Mouse (Mus musculus) myocyte (in vitro differentiated cells): ENCODE results near the gene 9830107B12Rik. TPM values are rescaled to one million over a fixed set of nuclear protein-coding genes. Genes with fewer than 3 reads are reported as not detected.

ENCODE experiments used
- H3K27me3 ChIP-seq: one replicate; pipeline ENCODE4 v1.6.1; 2011; ENCODE audit not compliant: control insufficient read depth, insufficient read depth, insufficient read length
- H3K36me3 ChIP-seq: one replicate; pipeline ENCODE4 v1.6.1; 2011; ENCODE audit not compliant: control insufficient read depth, insufficient read depth
- H3K4me2 ChIP-seq: one replicate; pipeline ENCODE4 v1.6.1; 2011; ENCODE audit warnings: low read depth, control low read depth
- H3K4me3 ChIP-seq: one replicate; pipeline ENCODE4 v1.5.1; 2011; ENCODE audit warnings: mild to moderate bottlenecking, control low read depth, moderate library complexity
- H3K79me2 ChIP-seq: one replicate; pipeline ENCODE4 v1.6.1; 2011; ENCODE audit not compliant: control insufficient read depth, insufficient read depth
- H3ac ChIP-seq: one replicate; pipeline ENCODE4 v1.6.1; 2011; ENCODE audit not compliant: control insufficient read depth, insufficient read length
- CEBPB ChIP-seq: IDR thresholded peaks from 2 replicates; pipeline ENCODE4 v1.6.1; 2011; ENCODE audit warnings: mild to moderate bottlenecking, moderate library complexity; ENCODE audit not compliant: poor library complexity, insufficient read depth, severe bottlenecking
- E2F4 ChIP-seq: IDR thresholded peaks from one replicate; pipeline ENCODE4 v1.6.1; 2011; ENCODE audit warnings: mild to moderate bottlenecking, control low read depth, moderate library complexity; ENCODE audit not compliant: insufficient read depth
- MAX ChIP-seq: IDR thresholded peaks from one replicate; pipeline ENCODE4 v1.6.1; 2011; ENCODE audit warnings: low read depth, mild to moderate bottlenecking, control low read depth
- MYOD1 ChIP-seq, 3 experiments: IDR thresholded peaks; one replicate each; pipeline ENCODE4 v1.6.1; 2011; ENCODE audit warnings: control low read depth in 2 of 3, low read depth in 2 of 3, mild to moderate bottlenecking in 2 of 3, moderate library complexity in 1 of 3; ENCODE audit not compliant: insufficient read length in 2 of 3, control insufficient read depth in 1 of 3
- MYOG ChIP-seq, 3 experiments: IDR thresholded peaks; one replicate each; pipeline ENCODE4 v1.6.1; 2011; ENCODE audit warnings: control low read depth in 2 of 3, low read depth in 2 of 3, mild to moderate bottlenecking in 2 of 3; ENCODE audit not compliant: insufficient read length in 2 of 3, control insufficient read depth in 1 of 3, insufficient read depth in 1 of 3
- POLR2A ChIP-seq: IDR thresholded peaks from one replicate; pipeline ENCODE4 v1.6.1; 2011; ENCODE audit warnings: low read depth, mild to moderate bottlenecking, control low read depth, moderate library complexity; ENCODE audit not compliant: insufficient read length
- POLR2AphosphoS2 ChIP-seq: IDR thresholded peaks from one replicate; pipeline ENCODE4 v1.6.1; 2011; ENCODE audit warnings: low read depth, control low read depth; ENCODE audit not compliant: insufficient read length
- REST ChIP-seq: IDR thresholded peaks from one replicate; pipeline ENCODE4 v1.6.1; 2011; ENCODE audit warnings: mild to moderate bottlenecking, control low read depth, moderate library complexity; ENCODE audit not compliant: insufficient read depth, insufficient read length
- SRF ChIP-seq: IDR thresholded peaks from one replicate; pipeline ENCODE4 v1.6.1; 2011; ENCODE audit warnings: low read depth; ENCODE audit not compliant: control insufficient read depth, insufficient read length
- TCF12 ChIP-seq: IDR thresholded peaks from one replicate; pipeline ENCODE4 v1.6.1; 2011; ENCODE audit warnings: mild to moderate bottlenecking, control low read depth; ENCODE audit not compliant: poor library complexity, insufficient read depth, severe bottlenecking
- TCF3 ChIP-seq: IDR thresholded peaks from one replicate; pipeline ENCODE4 v1.6.1; 2011; ENCODE audit warnings: low read depth, control low read depth; ENCODE audit not compliant: insufficient read length
- USF1 ChIP-seq: IDR thresholded peaks from one replicate; pipeline ENCODE4 v1.6.1; 2011; ENCODE audit warnings: low read depth, mild to moderate bottlenecking, control low read depth, moderate library complexity
- polyA plus RNA-seq: library from polyadenylated mRNA; unstranded; fragments of >200 nt; fragmentation: generic; extraction: Trizol; gene quantifications from one replicate; pipeline ENCODE4 v1.2.1, GENCODE M21; 2012; ENCODE audit warnings: missing spikeins

Gene 9830107B12Rik
- polyA plus RNA-seq, 1 experiment, result not detected

DNA sequence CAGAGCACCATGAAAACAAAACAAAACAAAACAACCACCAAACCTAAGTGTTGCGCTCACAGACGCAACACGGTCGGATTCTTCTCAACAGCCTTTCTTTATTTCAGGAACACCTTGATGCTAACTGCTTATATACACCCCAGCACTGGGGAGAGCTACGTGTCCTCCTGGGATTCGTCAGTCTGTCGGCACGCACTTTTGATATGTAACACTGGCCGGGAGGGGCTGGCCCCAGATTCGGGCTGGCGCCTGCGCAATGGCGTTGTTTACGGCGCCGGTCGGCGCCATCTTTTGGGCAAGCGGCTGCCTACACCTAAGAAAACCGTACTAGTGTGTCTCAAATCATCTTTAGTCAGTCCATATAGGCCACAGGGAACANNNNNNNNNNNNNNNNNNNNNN is 25.6 kb downstream of the 9830107B12Rik start:
- Histone ChIP-seq H3K79me2 (no peaks in the 10 kb centered on the region), H3K4me2 (no peak overlapping the region), H3ac (no peak overlapping the region), H3K27me3 (no peaks in the 10 kb centered on the region), H3K4me3 (no peak overlapping the region), H3K36me3 (no peaks in the 10 kb centered on the region)
- TF ChIP-seq USF1, result no peak
- no peak for TF ChIP-seq POLR2AphosphoS2
- TF ChIP-seq TCF3, result no peak
- no peak for TF ChIP-seq TCF12
- no peak for TF ChIP-seq MAX
- no peak for TF ChIP-seq CEBPB
- no peak for TF ChIP-seq SRF
- TF ChIP-seq MYOG (IDR thresholded peaks at IDR 0.05; ENCODE audit: control insufficient read depth in 1 of 3, insufficient read depth in 1 of 3, insufficient read length in 2 of 3, low read depth in 2 of 3), result no peak
- no peak for TF ChIP-seq POLR2A
- no peak for TF ChIP-seq E2F4
- TF ChIP-seq MYOD1 (IDR thresholded peaks at IDR 0.05; ENCODE audit: control insufficient read depth in 1 of 3, insufficient read length in 2 of 3, low read depth in 2 of 3), result no peak
- TF ChIP-seq REST, result no peak

DNA sequence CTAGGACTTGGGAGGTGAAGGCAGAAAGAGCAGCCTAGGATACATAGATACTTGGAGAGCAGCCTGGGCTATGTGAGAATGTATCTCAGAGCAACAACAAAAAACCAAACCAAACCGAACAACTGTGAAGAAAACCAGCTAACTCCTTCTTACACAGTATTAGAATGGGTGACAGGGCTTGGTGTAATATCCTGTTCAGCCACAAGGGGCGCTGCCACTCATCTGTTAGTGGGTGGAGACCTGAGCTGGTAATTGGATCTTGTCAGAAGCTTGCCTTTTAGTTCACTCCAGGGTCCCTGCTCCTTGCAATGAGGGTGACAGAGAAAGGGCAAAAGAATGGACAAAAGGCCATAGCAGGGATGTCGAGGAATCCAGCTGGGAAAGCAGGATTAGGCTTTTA is 26.4 kb downstream of the 9830107B12Rik start:
- Histone ChIP-seq H3K36me3 (no peaks in the 10 kb centered on the region), H3K27me3 (no peaks in the 10 kb centered on the region), H3K79me2 (no peaks in the 10 kb centered on the region), H3ac (no peak overlapping the region), H3K4me3 (no peak overlapping the region), H3K4me2 (no peak overlapping the region)
- no peak for TF ChIP-seq REST
- no peak for TF ChIP-seq POLR2A

DNA sequence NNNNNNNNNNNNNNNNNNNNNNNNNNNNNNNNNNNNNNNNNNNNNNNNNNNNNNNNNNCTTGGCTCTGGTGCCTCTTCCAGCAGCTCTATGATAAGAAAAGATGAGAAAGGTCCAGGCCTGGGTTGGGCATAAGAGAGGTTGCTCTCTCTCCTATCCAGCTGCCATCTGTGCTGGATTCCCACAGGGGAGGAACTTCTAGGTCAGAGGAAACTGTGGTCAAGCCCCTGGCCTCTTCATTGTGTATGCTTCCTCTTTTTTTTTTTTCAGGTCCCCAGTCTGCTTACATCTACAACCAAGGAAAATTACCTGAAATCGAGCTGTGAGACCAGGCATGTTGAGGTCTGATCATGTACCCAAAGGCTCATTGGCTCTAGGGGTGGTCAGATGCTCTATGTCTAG is 27.5 kb downstream of the 9830107B12Rik start:
- H3K36me3 ChIP-seq, result no peaks in the 10 kb centered on the region
- no peaks in the 10 kb centered on the region for H3K27me3 ChIP-seq
- H3K4me2 ChIP-seq, result no peak overlapping the region
- H3K79me2 ChIP-seq, result no peaks in the 10 kb centered on the region
- no peak for TF ChIP-seq MYOD1 (IDR thresholded peaks at IDR 0.05; ENCODE audit: control insufficient read depth in 1 of 3, insufficient read length in 2 of 3, low read depth in 2 of 3)
- TF ChIP-seq TCF3, result no peak
- TF ChIP-seq USF1, result no peak
- no peak for TF ChIP-seq POLR2A
- TF ChIP-seq SRF, result no peak
- no peak for TF ChIP-seq MYOG (IDR thresholded peaks at IDR 0.05; ENCODE audit: control insufficient read depth in 1 of 3, insufficient read depth in 1 of 3, insufficient read length in 2 of 3, low read depth in 2 of 3)
- no peak for TF ChIP-seq MAX
- TF ChIP-seq CEBPB, result no peak
- no peak for TF ChIP-seq REST
- no peak for TF ChIP-seq E2F4
- TF ChIP-seq TCF12, result no peak
- TF ChIP-seq POLR2AphosphoS2, result no peak
- no peak overlapping the region for H3ac ChIP-seq
- no peak overlapping the region for H3K4me3 ChIP-seq

DNA sequence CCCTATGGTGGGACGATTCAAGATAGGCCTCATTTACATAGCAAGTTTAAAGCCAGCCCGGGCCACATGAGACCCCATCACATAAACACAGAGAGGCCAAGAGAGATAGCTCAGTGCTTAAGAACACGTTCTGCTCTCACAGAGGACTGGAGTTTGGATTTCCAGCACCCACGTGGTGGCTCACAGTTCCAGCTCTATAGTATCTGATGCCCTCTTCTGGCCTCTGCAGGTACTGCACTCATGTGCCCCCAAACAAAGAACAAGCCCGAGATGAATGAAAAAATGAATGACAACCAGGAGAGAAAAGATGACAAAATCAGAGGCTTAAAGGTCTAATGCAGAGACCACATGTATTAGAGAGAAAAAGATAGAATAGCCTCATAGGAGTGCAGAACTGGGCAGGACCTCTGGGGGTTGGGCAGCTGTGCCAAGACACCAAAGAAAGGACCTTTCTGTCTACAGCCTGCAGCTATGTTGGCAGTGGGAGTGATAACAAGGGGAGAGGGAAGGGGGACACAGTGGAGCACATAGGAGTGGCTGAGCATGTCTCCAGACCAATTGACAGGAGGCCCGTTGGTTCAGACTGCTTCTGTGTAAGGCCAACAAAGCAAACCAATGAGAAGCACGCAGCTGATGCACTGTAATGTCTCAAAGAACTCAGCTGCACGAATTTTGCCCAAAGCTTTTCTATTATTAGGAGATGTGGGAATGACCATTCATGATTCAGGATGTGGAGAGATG is 35.4 kb downstream of the 9830107B12Rik start:
- TF ChIP-seq REST (no peak), MYOD1 (IDR thresholded peaks at IDR 0.05; ENCODE audit: control insufficient read depth in 1 of 3, insufficient read length in 2 of 3, low read depth in 2 of 3) (no peak), USF1 (no peak), POLR2A (no peak), CEBPB (no peak), TCF12 (no peak), TCF3 (no peak), MAX (no peak), MYOG (IDR thresholded peaks at IDR 0.05; ENCODE audit: control insufficient read depth in 1 of 3, insufficient read depth in 1 of 3, insufficient read length in 2 of 3, low read depth in 2 of 3) (no peak), E2F4 (no peak), SRF (no peak), POLR2AphosphoS2 (no peak)
- Histone ChIP-seq H3ac (no peak overlapping the region), H3K4me2 (no peak overlapping the region), H3K4me3 (no peak overlapping the region), H3K36me3 (no peaks in the 10 kb centered on the region), H3K27me3 (peaks cover 6% of the 10 kb centered on the region), H3K79me2 (no peaks in the 10 kb centered on the region)

DNA sequence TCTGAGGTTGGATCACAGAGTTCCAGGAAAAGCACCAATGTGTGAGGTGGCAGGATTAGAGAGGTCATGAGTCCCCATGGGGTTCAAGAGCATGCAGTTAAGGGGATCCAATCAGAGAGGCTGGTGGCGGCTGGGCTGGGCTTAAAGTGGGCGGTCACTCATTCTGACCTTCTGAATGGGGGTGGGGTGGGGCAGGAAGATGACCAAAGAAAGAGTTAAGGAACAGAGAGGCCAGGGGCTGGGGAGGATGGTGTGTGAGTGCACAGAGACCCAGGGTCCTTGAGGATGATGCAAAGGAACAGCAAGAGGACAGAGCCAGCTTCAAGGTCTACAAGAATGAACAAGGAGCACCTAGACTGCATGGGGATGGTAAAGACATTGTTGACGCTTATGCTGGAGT is 37.5 kb downstream of the 9830107B12Rik start:
- Histone ChIP-seq H3K27me3 (peaks cover 8% of the 10 kb centered on the region), H3K79me2 (no peaks in the 10 kb centered on the region), H3K4me3 (no peak overlapping the region)

More for the DNA sequence above, 37.5 kb downstream of the 9830107B12Rik start:
- H3K36me3 ChIP-seq, result no peaks in the 10 kb centered on the region
- no peak for TF ChIP-seq TCF12
- TF ChIP-seq TCF3, result no peak
- TF ChIP-seq MYOG (IDR thresholded peaks at IDR 0.05; ENCODE audit: control insufficient read depth in 1 of 3, insufficient read depth in 1 of 3, insufficient read length in 2 of 3, low read depth in 2 of 3), result no peak
- no peak for TF ChIP-seq CEBPB
- TF ChIP-seq SRF, result no peak
- TF ChIP-seq E2F4, result no peak
- no peak for TF ChIP-seq USF1
- no peak for TF ChIP-seq POLR2A
- TF ChIP-seq MYOD1 (IDR thresholded peaks at IDR 0.05; ENCODE audit: control insufficient read depth in 1 of 3, insufficient read length in 2 of 3, low read depth in 2 of 3), result no peak
- no peak for TF ChIP-seq MAX
- no peak for TF ChIP-seq REST
- no peak for TF ChIP-seq POLR2AphosphoS2
- H3K4me2 ChIP-seq, result no peak overlapping the region
- no peak overlapping the region for H3ac ChIP-seq
